Mouse (Mus musculus): ENCODE measurements around the gene Myh10.
"Not testable (repeated sequence)": the region's sequence is repeated elsewhere in the genome, so short reads cannot be mapped to it uniquely, and the experiment has no call there.

Myh10 gene

GRCm38 (mm10) chr11:68692693-68693446 is 1.5 kb downstream of the Myh10 start:
- DNase-seq (ENCODE audit: low read depth, low spot score), result no peak

DNA sequence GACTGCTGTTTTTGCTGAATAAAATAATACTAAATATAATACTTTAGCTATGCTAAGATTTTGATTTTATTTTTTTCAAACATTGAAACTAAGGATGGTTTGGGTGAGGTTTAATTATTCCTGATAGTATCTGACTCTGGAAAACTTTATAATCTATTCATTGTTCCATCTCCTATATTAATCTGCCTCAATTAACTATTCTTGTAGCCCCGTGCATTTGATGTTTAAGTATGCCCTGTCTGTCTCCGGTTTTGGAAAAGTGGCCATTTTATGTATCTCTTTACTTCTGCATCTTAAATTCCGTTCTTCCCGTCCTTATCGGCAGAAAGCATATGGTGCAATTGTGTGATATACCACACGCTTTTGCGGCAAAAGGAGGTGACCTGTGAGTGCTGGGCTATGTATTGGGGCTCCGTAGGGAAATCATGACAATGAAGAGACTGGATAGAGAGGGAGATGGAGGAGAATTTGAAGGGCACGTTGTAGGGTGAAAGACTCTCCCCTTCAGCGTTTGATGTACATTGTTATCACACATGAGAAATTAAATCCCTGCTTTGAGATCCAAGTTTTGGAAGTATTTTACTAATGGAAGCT is 2.2 kb downstream of the Myh10 start:
- DNase-seq (ENCODE audit: low read depth, low spot score), result no peak

GRCm38 (mm10) chr11:68702370-68702769 is 11.0 kb downstream of the Myh10 start:
- no peak for DNase-seq (ENCODE audit: low read depth, low spot score)

GRCm38 (mm10) chr11:68703360-68703759 is 12.0 kb downstream of the Myh10 start:
- DNase-seq (ENCODE audit: low read depth, low spot score), result no peak

DNA sequence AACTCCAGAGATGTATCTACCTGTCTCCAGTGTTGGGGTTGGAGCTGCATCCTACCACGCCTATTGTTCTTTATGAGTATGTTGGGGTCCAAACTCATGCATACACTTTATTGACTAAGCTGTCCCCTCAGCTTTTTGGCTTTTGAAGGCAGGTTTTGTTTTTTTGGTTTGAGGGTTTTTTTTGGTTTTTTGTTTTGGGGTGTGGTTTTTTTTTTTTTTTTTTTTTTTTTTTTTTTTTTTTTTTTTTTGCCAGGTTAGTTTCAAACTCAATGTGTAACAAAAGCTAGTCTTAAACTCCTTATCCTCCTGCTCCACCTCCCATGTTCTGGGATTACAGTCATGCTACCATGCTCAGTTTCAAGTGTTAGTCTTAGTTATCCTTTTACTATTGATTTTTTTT is 12.9 kb downstream of the Myh10 start:
- DNase-seq (ENCODE audit: low read depth, low spot score), result no peak

DNA sequence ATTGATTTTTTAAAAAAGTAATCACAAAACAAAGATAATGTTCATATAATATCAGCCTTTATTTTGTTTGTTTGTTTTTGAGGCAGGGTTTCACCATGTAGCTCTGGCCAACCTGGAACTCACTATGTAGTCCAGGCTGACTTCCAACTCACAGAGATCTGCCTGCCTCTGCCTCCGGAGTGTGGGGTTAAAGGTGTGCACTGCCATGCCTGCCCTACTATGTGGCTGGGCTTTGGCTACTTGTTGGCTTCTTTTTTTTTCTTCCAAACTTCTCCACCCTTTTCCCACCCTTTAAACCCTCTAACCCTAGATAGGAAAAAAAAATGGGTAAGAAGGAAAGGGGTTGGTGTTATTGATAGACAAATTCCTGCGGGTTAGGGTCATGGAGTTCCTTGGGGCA is 13.5 kb downstream of the Myh10 start:
- no peak for DNase-seq (ENCODE audit: low read depth, low spot score)

DNA sequence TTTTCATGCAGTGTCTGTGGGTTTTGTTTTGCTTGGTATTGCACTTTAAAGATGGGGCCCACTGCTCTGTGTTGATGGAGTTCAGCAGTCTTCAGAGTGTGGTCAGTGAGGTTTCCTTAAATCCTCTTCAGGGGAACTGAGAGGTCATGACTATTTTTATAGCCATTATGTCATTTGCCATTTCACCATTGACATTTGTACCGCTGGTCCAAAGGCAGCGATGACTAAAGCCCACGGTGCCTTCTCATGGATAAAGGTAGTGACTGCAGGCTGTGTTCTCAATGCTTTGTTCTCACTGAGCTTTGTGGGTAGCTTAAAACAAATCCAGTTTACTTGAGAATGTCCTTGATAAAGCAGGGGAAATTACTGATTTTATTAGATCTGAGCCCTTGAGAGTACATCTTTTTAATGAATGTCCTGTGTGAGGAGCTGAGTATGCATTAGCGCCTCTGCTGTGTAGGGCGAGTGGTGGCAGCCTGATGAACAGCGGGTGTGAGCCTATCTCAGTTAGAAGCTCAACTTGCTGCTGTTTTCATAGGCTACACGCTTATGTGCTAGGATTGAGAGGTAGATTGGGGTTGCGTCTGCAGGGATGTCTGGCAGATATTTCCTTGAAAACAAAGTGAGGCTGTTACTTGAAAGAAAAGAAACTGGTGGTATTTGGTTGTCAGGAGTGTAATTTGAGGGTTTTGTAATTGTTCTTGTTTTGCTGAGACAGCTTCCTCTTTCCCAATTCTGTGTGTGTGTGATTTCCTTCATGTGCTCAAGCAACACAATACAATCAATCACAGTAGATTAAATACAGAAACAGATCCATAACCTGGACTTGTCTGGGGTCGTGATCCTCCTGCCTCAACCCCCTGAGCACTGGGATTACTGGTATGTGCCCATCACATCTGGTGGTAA is 15.4 kb downstream of the Myh10 start:
- DNase-seq (ENCODE audit: low read depth, low spot score), result no peak

DNA sequence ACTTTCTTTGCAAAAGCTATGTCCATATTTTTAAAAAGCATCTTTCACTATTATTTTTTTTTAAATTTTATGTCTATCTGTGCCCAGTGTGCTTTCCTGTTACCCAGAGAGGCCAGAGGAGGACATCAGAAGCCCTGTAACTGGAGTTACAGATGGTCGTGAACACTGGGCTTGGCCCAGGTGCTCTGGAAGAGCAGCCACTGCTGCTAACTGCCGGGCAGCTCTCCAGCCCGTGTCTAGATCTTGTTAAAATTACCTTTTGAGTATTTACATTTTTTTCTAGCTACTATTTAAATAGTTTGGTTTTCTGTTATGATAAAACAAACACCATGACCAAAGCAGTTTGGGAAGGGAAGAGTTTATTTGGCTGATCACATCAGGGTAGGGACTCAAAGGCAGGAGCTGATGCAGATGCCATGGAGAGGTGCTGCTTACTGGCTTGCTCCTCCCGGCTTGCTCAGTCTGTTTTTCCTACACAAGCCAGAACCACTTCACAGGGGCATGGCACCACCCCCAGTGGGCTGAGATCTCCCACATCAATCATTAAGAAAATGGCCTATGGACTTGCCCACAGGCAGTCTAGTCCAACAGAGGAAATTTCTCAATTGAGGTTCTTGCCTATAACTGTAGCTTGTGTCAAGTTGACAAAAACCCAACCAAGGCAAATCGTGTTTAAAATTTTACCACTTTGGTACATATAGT is 16.7 kb downstream of the Myh10 start:
- DNase-seq (ENCODE audit: low read depth, low spot score), result no peak

DNA sequence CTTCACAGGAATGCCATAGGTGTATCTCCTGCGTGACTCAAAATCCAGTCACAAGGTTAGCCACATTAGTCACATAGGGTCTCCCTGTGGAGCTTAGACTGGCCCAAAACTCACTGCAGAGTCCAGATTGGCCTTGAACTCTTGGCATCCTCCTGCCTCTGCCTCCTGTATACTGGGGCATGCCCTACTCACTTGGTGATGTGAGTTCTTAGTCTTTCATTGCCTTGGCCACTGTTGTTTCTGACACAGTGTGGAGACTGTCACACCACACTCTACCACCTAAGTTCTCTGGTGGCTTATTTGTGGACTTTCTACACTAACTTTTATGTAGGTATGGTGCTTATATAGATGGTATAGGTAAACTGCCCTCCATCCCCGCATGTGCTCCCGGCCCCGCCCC is 24.8 kb downstream of the Myh10 start:
- no peak for DNase-seq (ENCODE audit: low read depth, low spot score)

DNA sequence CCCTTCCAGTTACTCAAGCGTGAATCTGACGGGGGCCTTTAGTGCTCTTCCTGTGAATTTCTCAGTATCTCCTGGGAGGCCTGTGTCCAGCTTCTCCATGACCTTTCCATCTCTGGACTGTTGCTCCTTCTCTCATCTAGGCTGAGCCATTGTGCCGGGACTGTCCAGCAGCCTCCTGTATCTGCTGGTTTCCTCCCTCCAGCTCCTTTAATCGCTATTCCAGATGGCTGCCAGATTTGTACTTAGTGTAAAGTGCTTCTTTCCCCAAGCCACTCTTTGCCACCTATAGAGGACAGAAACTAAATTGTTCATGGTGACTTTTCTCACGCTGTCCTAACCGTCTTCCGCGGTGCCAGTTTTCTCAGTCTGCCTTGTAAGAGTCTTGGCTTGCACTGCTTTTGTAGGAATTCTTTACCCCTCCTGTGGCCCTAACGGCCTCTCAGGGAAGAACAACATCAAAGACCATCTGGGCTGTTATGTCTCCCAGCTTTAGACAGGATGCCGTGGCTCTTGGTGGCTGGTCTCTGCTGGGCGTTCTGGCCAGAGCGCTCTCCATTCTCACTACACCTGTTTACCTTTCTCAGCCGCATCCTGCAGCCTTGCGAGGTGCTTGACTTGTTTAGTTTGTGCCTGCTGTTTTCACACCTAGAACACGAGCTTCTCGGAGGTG is 25.9 kb downstream of the Myh10 start:
- DNase-seq (ENCODE audit: low read depth, low spot score), result no peak

DNA sequence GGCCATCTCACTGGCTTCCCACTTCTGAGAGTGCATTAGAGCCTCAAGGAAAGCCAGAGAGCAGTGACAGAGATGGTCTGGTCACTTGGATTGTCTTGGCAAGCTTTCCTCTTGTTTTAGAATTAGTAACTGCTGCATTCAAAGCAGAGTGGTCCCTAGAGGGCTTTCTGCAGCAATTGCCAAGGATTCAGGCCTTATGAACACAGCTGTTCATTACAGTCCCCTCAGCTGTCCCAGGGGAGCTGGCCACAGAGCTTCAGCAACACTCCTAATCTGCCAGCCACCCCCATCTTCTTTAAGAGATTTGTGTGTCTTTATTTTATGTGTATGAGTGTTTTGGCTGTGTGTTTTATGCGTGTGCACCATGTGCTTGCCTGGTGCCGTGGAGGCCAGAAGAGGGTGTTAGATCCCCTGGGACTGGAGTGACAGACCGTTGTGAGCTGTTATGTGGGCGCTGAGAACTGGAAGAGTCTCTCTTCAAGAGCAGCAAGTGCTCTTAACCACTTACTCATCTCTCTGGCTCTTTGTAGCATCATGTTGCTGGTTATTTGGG is 27.8 kb downstream of the Myh10 start:
- no peak for DNase-seq (ENCODE audit: low read depth, low spot score)

- no peak for DNase-seq (ENCODE audit: low read depth, low spot score)
Measured at GRCm38 (mm10) chr11:68719774-68720173, 28.4 kb downstream of the Myh10 start.

DNA sequence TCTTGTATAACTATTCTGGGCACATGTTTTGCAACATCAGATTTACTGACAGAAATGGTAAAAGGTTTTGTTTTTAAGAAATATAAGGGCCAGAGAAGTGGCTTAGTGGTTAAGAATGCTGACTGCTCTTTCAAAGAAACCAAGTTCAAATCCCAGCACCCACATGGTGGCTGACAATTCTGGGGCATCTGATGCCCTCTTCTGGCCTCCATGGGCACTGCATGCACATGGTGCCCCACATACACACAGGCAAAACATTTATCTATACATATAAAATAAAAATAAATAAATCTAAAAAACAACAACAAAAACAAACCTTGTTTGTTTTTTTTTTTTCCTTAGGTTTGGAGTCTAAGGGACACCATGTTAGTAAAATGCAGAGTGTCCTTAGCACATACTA is 32.8 kb downstream of the Myh10 start:
- peak; percentile 25 for DNase-seq (ENCODE audit: low read depth, low spot score)

DNA sequence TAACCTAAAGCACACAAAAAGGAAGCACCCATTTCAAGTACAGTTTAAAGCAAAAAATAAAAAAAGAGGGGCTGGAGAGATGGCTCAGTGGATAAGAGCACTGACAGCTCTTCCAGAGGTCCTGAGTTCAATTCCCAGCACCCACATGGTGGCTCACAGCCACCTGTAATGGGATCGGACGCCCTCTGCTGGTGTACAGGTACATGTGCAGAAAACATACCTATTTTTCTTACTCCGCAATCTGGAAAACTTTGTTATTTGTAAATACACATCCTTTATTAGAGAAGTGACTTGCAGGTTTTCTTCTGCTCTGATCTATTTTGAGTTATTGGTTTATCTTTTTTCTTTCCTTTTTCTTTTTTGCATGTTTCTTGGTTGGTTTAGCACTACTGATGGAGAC is 37.3 kb downstream of the Myh10 start:
- DNase-seq (ENCODE audit: low read depth, low spot score), result no peak

- no peak for DNase-seq (ENCODE audit: low read depth, low spot score)
Measured at GRCm38 (mm10) chr11:68730792-68731191, 39.4 kb downstream of the Myh10 start.

- DNase-seq (ENCODE audit: low read depth, low spot score), result no peak
Measured at GRCm38 (mm10) chr11:68732066-68732465, 40.7 kb downstream of the Myh10 start.

- DNase-seq (ENCODE audit: low read depth, low spot score), result not testable (repeated sequence)
Measured at GRCm38 (mm10) chr11:68733401-68733800, 42.0 kb downstream of the Myh10 start.

- no peak for DNase-seq (ENCODE audit: low read depth, low spot score)
Measured at GRCm38 (mm10) chr11:68739509-68739908, 48.1 kb downstream of the Myh10 start.

DNA sequence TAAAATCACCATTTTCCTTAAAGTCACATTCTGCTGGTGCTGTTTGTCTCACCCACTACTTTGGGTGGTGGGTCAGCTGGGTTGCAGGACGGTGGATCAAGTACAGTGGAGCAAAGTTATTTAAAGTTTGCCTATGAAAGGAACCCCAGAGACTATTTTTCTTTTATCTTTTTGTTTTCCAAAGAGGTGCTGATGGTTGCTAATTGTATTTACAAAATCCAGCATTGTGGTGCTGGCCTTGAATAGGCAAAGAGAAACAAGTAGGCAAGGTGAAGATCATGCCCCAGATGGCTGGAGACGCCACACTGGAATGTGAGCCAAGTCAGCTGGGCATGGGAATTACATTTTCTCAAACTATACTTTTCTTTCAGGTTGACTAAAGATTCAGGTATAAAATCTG is 51.3 kb downstream of the Myh10 start:
- DNase-seq (ENCODE audit: low read depth, low spot score), result no peak

- no peak for DNase-seq (ENCODE audit: low read depth, low spot score)
Measured at GRCm38 (mm10) chr11:68744150-68744549, 52.8 kb downstream of the Myh10 start.
